Mouse (Mus musculus) CD4-positive helper T cell, adult 2 months (primary cell): ENCODE measurements around the gene Nup98.

ENCODE experiments used
- DNase-seq: peaks from one replicate; pipeline ENCODE4 v3.0.0-alpha.2; 2012; ENCODE audit warnings: low read depth, missing footprints, low spot score

The Nup98 gene

GRCm38 (mm10) chr7:102076714-102077296 lies 133.2 kb downstream of the Nup98 start:
- peak; percentile 68 for DNase-seq
